In genomic region chr11:43586324-43587090, GRCm38 (mm10) we compare ENCODE assay signal across 9 mouse cellular contexts. TPM values are rescaled to one million over a fixed set of nuclear protein-coding genes. Genes with fewer than 3 reads are reported as not detected.
A peak's percentile ranks its signal among the peaks of the same experiment; 100 is the strongest.
DNase-seq lines count a peak whose midpoint lies in the region; ATAC-seq and TF ChIP-seq lines count a peak whose summit lies in the region.
"Had no signal": no experiment of that assay in that cellular context is flagged by ENCODE, and none has a peak within 500 bp of the region (broad histone marks: within the 10 kb centered on the region; RNA-seq: fewer than 3 reads in every experiment).

Gene 4933415A04Rik, plus strand, starts transcription at chr11:43587040.

- no peak within 1 kb of the TSS for H3K27ac ChIP-seq in heart, embryonic 10.5 days
- H3K27ac ChIP-seq in heart, postnatal 0 days (ENCODE audit: low read depth), result no peak within 1 kb of the TSS
- H3K27ac ChIP-seq: lung, embryonic 15.5 days had no signal

- peaks cover 59% of the 10 kb centered on the region for H3K36me3 ChIP-seq in heart, embryonic 10.5 days
- H3K36me3 ChIP-seq in heart, postnatal 0 days (replicated peaks; ENCODE audit: control insufficient read depth, insufficient read depth, low read length), result peaks cover 43% of the 10 kb centered on the region

- no peak within 1 kb of the TSS for H3K4me2 ChIP-seq in heart, postnatal 0 days (ENCODE audit: low read depth, low read length)
- H3K4me2 ChIP-seq: lung, embryonic 15.5 days had no signal

- peak; percentile 74 for ATAC-seq in heart, postnatal 0 days (ENCODE audit: insufficient read depth, low read depth)

- no peak within 1 kb of the TSS for H3K9ac ChIP-seq in heart, postnatal 0 days (replicated peaks; ENCODE audit: low read depth, low read length)
- H3K9ac ChIP-seq: lung, embryonic 15.5 days had no signal

- DNase-seq in heart, adult 18-20 months, result peak; percentile 70 to 93
- DNase-seq in heart, embryonic 10.5 days (ENCODE audit: low spot score), result no peak
- DNase-seq in adrenal gland, postnatal 25 days, result peak; percentile 69
- DNase-seq in embryo, embryonic 9.5 days (ENCODE audit: extremely low spot score), result peak; percentile 74
- peak; percentile 84 for DNase-seq in heart, postnatal 0 days (ENCODE audit: low spot score)
- DNase-seq in large intestine, adult 2 months (ENCODE audit: low read depth, low spot score), result peak; percentile 42
- peak; percentile 93 for DNase-seq in lung, postnatal 14 days
- peak; percentile 34 to 76 for DNase-seq in spleen, postnatal 10 days (ENCODE audit: low spot score in 2 of 2)

- no peaks in the 10 kb centered on the region for H3K27me3 ChIP-seq in heart, embryonic 10.5 days (ENCODE audit: insufficient read depth, poor library complexity, severe bottlenecking)
- H3K27me3 ChIP-seq in heart, postnatal 0 days (ENCODE audit: control insufficient read depth, insufficient read depth, low read length), result no peaks in the 10 kb centered on the region
- H3K27me3 ChIP-seq: lung, embryonic 15.5 days had no signal

- H3K4me1 ChIP-seq in heart, embryonic 10.5 days, result 0 out of 2 replicates have a peak, but pooled peaks cover 4% of the 10 kb centered on the region
- no peaks in the 10 kb centered on the region for H3K4me1 ChIP-seq in heart, postnatal 0 days (ENCODE audit: control insufficient read depth, insufficient read depth)

- H3K4me3 ChIP-seq in heart, embryonic 10.5 days, result no peak within 1 kb of the TSS
- H3K4me3 ChIP-seq in heart, postnatal 0 days (ENCODE audit: low read depth, low read length), result no peak within 1 kb of the TSS
- H3K4me3 ChIP-seq: lung, embryonic 15.5 days had no signal

- 64% methylated on average over 7 of the region's 7 CpGs for WGBS in heart, embryonic 10.5 days
- WGBS in heart, postnatal 0 days, result 57% methylated on average over 7 of the region's 7 CpGs
- 70% methylated on average over 7 of the region's 7 CpGs for WGBS in large intestine, adult 2 months

- no peaks in the 10 kb centered on the region for H3K9me3 ChIP-seq in heart, embryonic 10.5 days
- H3K9me3 ChIP-seq in heart, postnatal 0 days (replicated peaks; ENCODE audit: control insufficient read depth, low read length), result no peaks in the 10 kb centered on the region
- H3K9me3 ChIP-seq: lung, embryonic 15.5 days had no signal

- TF ChIP-seq CTCF in heart, postnatal 0 days (IDR thresholded peaks at IDR 0.05; ENCODE audit: low read depth), result peak; percentile 77

- TF ChIP-seq EP300 in heart, postnatal 0 days (IDR thresholded peaks at IDR 0.05; ENCODE audit: low read depth), result no peak

RNA-seq across cellular contexts. Expression of gene 4933415A04Rik, which starts in this region (rescaled TPM):
- under 1 TPM; 0.20 to 0.36 TPM for total RNA-seq in heart, adult 18-20 months (2021)
- polyA plus RNA-seq in heart, embryonic 10.5 days (2016; fragmentation: Nextera tagmentation; extraction: Ambion mirVana), result 7.1 and 7.4 TPM in 2 replicates
- 1.0 and 1.1 TPM in 2 replicates for total RNA-seq in adrenal gland, postnatal 25 days (2021)
- 0.08 and 1.0 TPM in 2 replicates for total RNA-seq in heart, postnatal 0 days (2014; rRNA removed; ENCODE audit: low replicate concordance)
- 4.8 and 5.5 TPM in 2 replicates for polyA plus RNA-seq in heart, postnatal 0 days (2015; fragmentation: Nextera tagmentation; extraction: Ambion mirVana)
- 1.1 TPM in 2 replicates for polyA plus RNA-seq in large intestine, adult 2 months (2012; rRNA removed)

Comparison
In these comparisons a context has a peak if more than half of its experiments do, and no peak if none do; other contexts are left out.
1. Peak in DNase-seq in heart, adult 18-20 months; RNA of the gene not detected or under 1 TPM.